Mouse (Mus musculus) left cerebral cortex, postnatal 36 days (tissue): ENCODE results near the gene Irx1. TPM values are rescaled to one million over a fixed set of nuclear protein-coding genes. Genes with fewer than 3 reads are reported as not detected.

Experiments used
- DNase-seq, 2 experiments: peaks; one replicate each; pipeline ENCODE4 v3.0.0; 2021 to 2022; ENCODE audit warnings: low spot score in 2 of 2, mixed read lengths in 1 of 2
- intact Hi-C: fragments of 180-260 bp; cut with DNase I; formaldehyde crosslinking; loops from one replicate; pipeline ENCODE4 v1.15.1; 2025
- total RNA-seq, 2 experiments: library from RNA; stranded (reverse); gene quantifications; 2 replicates each; pipeline ENCODE4 v1.2.3; 2021

Irx1 gene
- total RNA-seq, result under 1 TPM; 0.52 to 0.95 TPM

DNA sequence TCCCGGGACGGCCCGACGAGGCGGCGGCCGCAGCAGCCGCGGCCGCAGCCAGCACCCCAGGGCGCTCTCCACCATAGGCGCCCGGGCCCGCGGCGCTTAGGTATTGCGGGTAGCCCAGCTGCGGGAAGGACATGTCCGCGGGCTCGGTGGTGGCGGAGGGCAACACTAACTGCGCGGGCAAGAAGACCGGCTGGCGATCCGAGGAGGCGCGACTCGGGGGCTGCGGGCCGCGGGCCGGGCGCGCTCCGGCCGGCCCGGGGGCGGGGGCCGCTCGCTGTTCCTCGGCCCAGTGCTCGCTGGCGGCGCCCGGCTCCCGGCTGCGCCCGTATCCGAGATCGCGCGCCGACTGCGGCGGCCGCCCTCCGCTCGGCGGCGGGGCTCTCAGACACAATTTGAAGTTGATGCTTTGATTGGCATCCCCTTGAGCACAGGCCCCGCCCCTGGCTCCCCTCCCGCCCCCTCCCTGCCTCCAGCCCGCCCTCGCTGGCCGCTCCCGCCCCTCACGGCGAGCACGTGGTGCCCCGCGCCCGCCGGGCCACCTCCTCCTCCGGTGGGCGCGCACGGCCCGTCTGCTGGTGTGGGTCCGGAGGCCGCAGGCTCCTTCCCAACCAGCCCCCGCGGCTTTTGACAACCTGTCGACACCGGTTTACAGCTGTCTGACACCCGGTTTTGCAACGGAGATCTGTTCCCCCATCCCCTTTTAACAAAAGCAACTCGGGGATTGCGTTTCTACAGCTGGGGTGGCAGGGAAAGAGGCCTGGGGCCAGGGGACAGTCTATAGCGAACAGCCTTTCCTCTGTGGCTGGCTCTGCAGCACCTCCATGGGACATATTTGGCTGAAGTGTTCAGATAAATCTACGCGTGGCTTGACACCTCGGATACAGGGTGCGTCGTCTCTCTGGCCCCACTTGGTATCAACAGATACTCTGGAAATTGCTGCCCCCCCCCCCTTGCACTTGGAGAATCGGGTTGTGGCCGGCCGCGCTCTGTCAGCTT is at the start of gene Irx1:
Gene Irx1 (minus strand): TSS at position 368 of the 996 bp plus-strand sequence.
- no peak for DNase-seq

DNA sequence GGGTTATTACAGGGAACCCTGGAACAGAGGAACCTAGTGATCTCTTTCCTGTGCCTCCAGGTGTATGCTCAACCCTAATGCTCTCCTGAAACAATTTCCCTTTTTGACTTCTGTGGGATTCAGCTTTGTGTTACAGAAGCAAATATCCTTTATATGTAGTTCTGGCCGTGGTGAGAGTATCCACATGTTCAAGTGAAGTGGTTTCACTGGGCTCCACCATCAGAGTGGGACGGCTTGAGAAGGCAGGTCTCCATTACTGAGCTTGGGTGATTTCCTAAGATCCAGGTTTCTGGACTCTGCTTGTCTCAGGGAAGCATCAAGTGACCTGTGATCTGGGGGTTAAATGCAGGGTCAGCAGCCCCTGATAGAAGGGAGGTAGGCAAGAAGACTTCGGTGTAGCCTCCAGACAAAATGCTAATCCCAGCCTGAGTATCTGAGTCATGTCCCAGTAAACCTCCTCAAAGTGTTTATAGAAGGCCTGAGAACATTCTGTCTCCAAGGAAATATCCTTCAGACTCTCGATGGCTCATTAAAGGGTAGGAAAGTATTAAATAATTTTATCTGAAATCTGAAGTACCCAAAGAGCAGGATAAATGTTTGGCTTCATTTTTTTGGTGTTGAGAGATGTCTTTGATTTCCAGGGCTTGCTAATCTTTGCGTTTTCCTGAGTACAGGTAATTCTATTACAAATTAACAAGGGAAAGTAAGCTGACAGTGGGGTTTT is 16.6 kb upstream of the Irx1 start:
- intact Hi-C loops, result no loop called here
- DNase-seq, result no peak

More for the DNA sequence above, at the start of gene Irx1:
- intact Hi-C loops, result loop anchor here (5.0 kb wide), 3 partner anchors 334 to 1299 kb away; partner anchors contain the start of gene Irx4

DNA sequence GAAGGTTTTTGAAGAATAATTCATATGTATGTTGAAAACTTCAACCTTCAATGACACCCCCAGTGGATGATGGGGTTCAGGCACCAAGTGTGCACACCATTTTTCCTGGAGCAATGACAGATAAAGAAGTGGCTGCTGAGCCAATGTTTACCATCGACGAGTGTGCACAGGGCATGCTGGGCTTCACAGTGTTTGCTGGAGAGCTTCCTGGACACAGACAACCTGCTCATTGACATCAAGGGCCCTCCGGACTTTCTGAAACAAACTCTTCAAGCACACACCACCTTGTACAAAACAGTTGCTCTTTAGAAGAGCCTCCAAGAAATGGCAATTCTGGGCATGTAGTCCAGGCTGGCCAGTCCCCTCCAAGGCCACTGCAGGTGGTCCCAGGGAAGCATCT is 12.2 kb upstream of the Irx1 start:
- no peak for DNase-seq
- intact Hi-C loops, result no loop called here

DNA sequence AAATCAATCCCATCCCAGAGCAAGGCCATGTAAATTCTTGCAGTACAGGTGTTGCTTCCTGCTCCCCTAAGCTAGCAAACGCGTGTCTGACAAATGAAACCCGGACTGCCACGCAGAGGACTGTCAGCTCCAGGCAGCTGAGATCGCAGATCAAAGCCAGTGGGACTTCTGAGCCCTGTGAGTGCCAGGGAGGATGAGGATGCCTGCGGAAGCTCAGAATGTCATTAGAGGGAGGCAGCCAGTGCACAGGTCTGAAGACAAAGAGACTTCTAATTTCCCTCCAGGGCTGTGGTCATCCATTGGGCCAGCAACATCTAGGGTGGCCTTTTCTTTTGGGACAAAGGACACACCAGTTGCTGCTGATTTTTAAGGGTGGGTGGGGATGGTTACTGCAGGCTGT is 4.8 kb upstream of the Irx1 start:
- DNase-seq, result no peak
- intact Hi-C loops, result no loop called here

DNA sequence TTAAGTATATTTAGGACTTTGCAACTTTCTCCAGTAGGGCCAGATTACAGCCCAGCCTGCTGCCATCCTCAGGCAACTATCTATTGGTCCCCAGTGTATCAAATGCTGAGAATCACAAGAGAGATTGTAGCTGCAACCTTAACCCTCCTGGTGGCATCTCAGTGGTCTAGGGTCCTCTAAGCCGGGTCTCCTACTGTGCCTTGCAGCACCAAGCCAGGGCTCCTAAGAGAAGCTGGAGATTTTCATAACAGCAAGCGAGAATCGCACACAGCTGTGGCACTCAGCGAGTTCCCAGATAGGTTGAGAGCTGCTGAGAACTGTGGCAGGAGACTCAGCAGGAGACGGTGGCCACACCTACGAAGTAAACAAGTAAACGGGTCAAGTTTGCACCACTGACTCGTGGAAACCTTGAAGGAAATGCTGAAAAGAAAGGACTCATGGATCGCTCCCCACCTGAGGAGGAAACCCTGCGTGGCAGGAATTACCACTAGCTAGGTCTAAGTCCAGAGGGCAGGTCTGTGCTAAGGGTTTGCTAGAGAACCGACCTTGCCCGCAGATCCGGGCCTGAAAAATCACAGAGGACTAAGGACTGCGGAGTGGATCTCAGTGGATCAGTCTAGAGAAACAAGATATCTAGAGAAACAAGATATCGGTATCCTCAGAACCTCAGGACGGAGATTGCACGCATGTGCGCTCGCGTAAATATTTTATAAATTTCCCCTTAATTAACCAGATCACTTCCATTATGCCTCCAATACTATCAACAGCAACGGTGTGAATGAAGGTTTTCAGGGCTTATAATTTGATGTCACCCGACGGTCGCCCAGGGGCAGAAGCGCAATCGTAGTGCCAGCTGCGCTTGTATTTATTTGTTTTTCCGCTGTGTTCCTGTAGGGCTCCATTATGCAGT is 4.1 kb upstream of the Irx1 start:
- intact Hi-C loops, result no loop called here
- no peak for DNase-seq

DNA sequence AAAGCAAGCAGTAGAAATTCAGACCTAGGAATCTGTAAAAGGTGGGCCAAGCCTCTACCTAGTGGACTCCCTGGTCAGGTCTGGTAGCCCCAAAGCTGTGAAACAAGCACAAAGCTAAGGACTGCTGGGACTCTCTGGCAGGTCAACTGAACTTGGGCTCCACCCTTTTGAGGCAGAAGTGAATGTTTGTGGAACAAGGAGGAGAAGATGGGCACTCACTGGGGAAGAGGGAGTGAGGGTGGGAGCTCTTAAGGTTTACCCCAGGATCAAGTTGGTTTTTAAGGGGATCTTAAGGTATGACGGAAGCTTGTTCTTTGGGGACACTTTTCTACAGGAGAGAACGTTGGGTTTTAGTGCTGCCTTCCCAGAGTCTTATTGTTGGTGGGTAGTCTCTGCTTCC is 3.1 kb upstream of the Irx1 start:
- DNase-seq, result no peak
- intact Hi-C loops, result no loop called here

DNA sequence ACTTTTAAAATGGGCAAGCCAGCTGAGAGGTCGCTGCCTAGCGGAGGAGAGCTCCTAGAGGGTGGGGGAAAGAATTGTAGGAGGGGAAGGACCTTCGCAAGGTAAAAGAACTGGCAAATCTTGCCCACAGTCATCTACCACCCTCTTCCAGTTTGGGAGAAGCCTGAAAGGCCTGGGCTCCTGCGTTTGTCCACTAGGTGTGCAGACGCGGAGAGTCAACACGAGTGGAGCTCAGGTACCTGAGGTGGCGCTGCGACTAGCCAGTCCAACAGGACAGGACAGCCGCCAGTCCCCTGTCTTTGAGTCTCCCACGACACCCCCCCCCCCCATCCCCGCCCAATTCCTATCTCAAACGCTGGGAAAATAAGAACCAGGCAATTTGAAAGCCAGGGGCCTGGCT is 843 bp upstream of the Irx1 start:
- intact Hi-C loops, result loop anchor here (5.0 kb wide), 3 partner anchors 333 to 1298 kb away; partner anchors contain the start of gene Irx4

DNA sequence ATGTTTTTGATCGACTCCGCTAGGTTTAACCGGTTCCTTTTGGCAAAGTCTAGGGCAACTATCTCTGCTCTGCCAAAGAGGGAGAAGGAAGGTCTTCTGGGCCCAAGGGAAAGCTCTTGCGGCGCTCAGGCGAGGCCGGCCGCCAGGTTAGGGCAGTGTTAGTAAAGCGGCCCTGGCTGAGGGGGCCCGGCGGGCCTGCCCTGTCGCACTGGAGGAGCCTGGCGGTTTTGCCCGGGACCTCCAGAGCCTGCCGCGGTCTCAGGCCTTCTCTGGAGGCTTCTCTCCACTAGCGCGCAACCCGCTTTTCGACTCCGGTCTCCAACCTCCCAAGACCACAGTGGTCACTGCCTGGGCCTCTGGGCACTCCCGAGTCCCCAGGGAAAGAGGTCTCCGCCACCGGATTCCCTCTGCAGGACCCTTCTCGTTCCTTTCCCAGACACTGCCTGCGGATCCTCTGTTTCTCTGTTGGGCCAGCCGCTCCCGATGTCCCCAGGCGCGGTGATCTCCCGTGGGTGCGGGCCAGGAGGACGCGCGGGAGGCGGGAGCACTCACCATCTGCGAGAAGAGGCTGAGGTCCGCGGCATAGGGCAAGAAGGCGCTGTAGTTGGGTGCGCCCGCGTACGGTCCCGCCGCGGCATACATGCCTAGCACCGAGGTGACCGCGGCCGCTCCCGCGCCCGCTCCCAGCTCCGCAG is 715 bp downstream of the Irx1 start:
- DNase-seq, result no peak
- intact Hi-C loops, result loop anchor here (5.0 kb wide), 3 partner anchors 334 to 1299 kb away; partner anchors contain the start of gene Irx4

More for the DNA sequence above, 843 bp upstream of the Irx1 start:
- no peak for DNase-seq

DNA sequence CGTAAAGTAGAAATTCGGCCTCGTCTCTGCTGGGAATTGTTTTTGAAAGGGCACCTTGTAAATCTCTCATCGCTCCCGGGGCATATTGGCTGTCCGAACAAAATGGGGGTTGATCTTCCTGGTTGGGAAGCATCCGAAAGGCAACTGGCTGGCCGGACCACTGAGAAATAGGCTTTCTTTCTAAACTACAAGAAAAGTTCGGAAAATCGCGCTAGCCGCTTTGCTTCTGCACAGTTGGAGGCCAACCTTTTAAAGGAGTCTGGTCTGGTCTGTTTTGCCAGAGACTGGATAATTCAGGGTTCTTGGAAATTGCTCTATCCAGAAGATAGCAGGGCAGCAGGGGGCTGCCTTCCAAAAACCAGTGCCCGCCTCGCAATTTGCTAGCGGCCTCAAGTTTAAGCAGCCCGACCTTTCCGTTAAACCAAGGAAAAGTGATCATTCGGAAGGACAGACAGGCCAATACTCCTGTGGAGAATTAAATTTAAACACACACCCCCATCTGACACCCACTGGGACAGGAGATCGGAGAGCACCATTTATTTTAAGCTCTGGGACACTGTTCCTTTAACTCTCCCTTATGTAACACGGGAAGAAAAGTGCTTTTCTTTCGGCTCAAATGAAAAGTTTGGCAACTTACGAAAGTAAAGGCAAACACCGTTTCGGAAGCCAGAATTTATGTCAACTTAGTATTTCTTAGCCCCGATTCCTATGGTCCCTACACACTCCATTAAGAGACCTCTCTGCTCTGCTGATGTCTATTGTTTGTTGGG is 1.4 kb downstream of the Irx1 start:
- peak in 1 of 2 experiments; percentile 24 for DNase-seq
- intact Hi-C loops, result loop anchor here (5.0 kb wide), 3 partner anchors 335 to 1300 kb away; partner anchors contain the start of gene Irx4

DNA sequence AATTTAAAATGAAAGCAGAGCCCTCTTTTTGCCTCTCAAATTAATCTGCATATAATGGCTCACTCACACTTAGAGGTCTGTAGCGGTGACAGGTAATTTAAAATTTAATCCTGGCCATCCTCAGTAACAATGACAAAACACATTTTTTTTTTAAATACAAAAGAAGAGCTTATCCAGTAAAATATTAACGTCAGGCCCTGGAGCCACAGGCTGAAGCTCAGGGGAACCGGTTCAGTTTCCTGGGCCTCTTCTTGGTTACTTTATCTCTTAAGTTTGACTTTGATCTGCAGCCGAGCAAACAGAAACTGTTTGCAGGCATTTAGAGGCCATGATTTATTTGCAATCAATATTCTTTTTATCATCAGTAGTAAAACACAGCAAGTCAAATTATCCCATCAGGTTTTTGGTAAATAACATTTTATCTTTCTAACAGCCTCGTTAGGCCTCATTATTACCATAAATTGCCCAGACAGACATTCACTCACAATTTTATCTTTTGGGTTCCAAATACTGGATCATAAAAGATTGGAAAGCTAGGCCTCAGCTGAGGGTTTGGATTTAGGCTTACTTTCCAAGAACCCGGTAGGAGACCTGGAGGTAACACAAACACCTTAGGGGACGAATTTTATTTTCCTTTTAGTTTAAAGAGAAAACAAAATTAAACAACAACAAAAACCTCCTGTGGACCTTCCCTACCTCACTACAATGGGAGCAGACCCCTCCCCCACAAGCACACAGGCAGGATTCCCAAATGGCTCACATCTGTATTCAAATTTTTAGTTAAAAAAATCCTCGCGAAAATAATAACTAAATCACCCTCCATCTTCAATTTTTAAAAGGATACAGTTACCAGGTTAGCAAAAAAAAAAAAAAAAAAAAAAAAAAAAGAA is 2.4 kb downstream of the Irx1 start:
- DNase-seq, result no peak
- intact Hi-C loops, result loop anchor here (5.0 kb wide), 3 partner anchors 336 to 1301 kb away; partner anchors contain the start of gene Irx4

DNA sequence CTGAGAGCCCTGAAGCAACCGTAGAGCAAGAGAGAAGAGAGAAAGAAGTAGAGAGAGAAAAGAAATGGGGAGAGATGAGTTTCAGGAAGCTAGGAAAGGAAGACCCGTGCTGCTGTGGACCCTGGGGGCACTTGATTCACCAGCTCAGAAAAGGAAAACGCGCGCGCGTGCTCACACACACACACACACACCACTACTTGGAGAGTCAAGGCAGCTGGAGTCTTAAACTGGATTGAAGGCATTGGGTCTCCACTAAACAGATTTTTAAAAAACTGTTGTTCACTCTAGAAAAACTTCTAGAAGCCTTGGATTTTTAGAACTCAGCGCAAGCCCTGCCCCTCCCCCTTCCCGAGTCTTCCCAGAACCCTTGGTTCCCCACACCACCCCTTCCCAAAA is 3.2 kb downstream of the Irx1 start:
- intact Hi-C loops, result loop anchor here (5.0 kb wide), 3 partner anchors 337 to 1302 kb away; partner anchors contain the start of gene Irx4
- no peak for DNase-seq

DNA sequence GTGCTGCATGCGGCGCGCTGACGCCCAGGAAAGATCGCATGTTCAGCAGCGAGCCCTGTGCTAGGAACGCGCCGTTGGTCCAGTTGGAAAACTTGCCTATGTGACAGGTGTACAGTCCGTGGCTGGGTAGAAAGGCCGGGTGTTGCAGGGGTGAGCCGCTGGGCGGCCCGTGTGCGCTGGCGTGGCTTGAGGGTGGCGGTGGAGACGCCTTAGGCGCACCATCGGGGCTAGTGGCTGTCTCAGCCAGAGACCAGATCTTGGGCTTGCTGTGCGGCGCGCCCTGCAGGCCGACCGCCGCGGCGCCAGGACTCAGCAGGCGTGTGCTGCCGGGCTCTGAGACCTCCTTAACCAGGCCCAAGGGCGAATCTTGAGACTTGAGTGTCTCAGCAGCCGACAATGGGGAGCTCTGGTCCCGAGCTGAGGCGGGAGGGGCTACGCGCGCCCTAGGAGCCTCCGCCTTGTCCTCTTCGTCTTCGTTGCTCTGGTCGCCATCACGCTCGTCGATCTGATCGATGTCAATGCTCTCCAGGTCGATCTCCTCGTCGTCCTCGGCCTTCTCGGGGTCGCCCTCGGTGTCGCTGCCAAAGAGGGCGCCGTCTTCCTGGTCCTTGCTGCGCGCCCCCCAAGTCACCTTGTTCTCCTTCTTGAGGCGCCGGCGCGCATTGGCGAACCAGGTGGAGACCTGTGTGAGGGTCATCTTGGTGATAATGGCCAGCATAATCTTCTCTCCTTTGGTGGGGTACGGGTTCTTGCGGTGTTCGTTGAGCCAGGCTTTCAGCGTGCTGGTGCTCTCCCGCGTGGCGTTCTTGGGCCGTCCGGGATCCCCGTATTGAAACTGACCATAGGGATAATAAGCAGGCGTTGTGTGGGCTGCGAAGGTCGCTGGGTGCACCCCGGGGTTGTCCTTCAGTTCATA is 3.9 kb downstream of the Irx1 start:
- DNase-seq, result no peak
- intact Hi-C loops, result loop anchor here (2.0 to 10.0 kb wide), 5 partner anchors 338 to 1303 kb away; partner anchors contain the start of gene Irx4

DNA sequence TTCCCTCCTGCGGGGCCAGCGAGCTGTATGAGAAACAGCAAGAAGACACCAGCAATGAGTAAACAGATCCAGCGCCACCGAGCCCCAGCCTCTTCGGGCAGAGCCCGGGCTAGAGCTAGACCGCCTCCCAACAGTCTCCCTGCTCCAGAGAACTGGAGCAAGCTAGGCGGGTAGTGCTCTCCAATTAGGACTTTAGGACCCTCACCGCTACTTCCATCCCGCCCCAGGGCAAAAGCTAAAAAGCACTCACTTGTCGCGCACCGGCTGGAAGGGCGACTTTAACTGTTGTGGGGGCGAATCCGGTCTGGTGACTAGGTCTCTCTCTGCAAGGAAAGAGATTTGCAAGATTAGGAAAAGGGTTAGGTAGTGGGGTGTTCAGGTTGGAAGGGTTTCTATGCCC is 4.9 kb downstream of the Irx1 start:
- intact Hi-C loops, result loop anchor here (2.0 to 10.0 kb wide), 2 partner anchors 666 to 854 kb away; no protein-coding TSS in a partner anchor
- no peak for DNase-seq

DNA sequence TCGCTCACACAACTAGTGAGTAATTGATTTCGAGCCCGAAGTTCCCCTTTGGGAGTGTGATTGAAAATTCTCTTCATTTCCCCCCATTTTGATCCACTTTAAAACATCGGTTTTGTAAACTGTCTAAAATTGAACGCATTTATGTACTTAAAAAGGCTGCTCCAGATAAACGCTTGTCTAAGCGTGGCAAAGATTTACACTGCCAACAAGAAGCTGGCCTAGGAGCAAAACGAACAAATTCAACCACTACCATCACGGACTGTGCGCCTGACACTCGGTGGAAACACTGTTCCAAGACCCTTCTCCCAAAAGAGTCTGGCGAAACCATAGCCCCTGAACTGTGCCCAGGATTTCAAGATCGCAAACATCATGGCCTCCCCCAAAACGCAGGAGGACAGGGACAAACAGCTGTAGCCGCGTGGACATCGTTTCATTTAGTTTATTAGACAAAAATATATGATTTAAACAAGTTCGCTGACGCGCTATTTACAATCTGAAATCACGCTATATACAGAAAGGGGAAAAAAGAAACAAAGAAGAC is 5.6 kb downstream of the Irx1 start:
- no peak for DNase-seq
- intact Hi-C loops, result loop anchor here (2.0 to 10.0 kb wide), 2 partner anchors 667 to 853 kb away; no protein-coding TSS in a partner anchor

DNA sequence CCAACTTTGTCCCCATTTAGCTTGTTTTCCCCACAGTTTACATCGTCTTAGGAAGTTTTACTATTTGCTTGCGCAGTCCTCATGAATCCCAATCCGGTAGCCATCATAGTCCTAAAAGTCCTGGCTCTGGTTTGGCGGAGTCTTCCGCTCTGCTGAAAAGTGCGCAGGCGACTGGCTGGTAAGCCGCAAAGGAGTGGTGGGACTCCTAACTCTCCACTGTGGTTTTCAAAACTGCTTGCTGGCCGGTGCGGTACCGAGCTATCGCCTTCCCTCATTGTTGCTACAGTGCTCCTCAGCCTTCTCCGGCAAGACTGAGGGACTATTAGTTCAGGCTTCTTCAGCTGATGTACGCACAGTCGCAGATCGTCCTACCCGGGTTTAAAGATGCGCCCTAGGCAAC is 6.4 kb downstream of the Irx1 start:
- no peak for DNase-seq
- intact Hi-C loops, result loop anchor here (10.0 kb wide), 1 partner anchor 852 kb away; no protein-coding TSS in a partner anchor
